Comparison of ENCODE assay signal across 11 mouse cellular contexts in genomic region chr11:50252166-50252565, GRCm38 (mm10). TPM values are rescaled to one million over a fixed set of nuclear protein-coding genes. Genes with fewer than 3 reads are reported as not detected.
DNase-seq lines count a peak whose midpoint lies in the region; ATAC-seq and TF ChIP-seq lines count a peak whose summit lies in the region.
"Had no signal": no experiment of that assay in that cellular context is flagged by ENCODE, and none has a peak within 500 bp of the region (broad histone marks: within the 10 kb centered on the region; RNA-seq: fewer than 3 reads in every experiment).

No protein-coding gene starts in this region.

- no peaks in the 10 kb centered on the region for H3K27me3 ChIP-seq in lung, embryonic 16.5 days (ENCODE audit: control insufficient read depth, insufficient read depth, low read depth, low read length)
- no peaks in the 10 kb centered on the region for H3K27me3 ChIP-seq in Patski
- no peaks in the 10 kb centered on the region for H3K27me3 ChIP-seq in embryonic facial prominence, embryonic 11.5 days (ENCODE audit: control insufficient read depth, insufficient read depth, low read length)
- no peaks in the 10 kb centered on the region for H3K27me3 ChIP-seq in limb, embryonic 11.5 days (ENCODE audit: control insufficient read depth, insufficient read depth, low read length)
- H3K27me3 ChIP-seq: embryonic facial prominence, embryonic 15.5 days had no signal

- peak; percentile 29; the same call in 1 of the 2 replicates for ATAC-seq in lung, embryonic 16.5 days (ENCODE audit: low read depth)
- peak; percentile 83 for ATAC-seq in Patski
- ATAC-seq in embryonic facial prominence, embryonic 11.5 days (replicated peaks; ENCODE audit: insufficient number of reproducible peaks, low FRiP score, low TSS enrichment, low read depth), result 0 out of 2 replicates have a peak, but pooled peaks have one; percentile 19
- ATAC-seq in limb, embryonic 11.5 days (ENCODE audit: insufficient number of reproducible peaks, low FRiP score, low TSS enrichment, low read depth), result no peak

- CTCF ChIA-PET in Patski (lab: Charles Lee), result interaction anchor here (0.9 to 1.0 kb wide), 2 partner anchors 21 to 36 kb away, joined by 3 read pairs; no protein-coding TSS in a partner anchor

- WGBS in lung, embryonic 16.5 days, result 43% methylated on average over 3 of the region's 3 CpGs
- 21% methylated on average over 3 of the region's 3 CpGs for WGBS in embryonic facial prominence, embryonic 11.5 days
- whole genome bisulfite sequencing in limb, embryonic 11.5 days, result 42% methylated on average over 3 of the region's 3 CpGs

- H3K9me3 ChIP-seq in lung, embryonic 16.5 days (ENCODE audit: control insufficient read depth, low read length), result no peaks in the 10 kb centered on the region
- no peaks in the 10 kb centered on the region for H3K9me3 ChIP-seq in embryonic facial prominence, embryonic 11.5 days (replicated peaks; ENCODE audit: control insufficient read depth, low read length)
- H3K9me3 ChIP-seq in limb, embryonic 11.5 days (ENCODE audit: control insufficient read depth, low read length), result no peaks in the 10 kb centered on the region
- H3K9me3 ChIP-seq: embryonic facial prominence, embryonic 15.5 days had no signal

- no peak overlapping the region for H3K27ac ChIP-seq in lung, embryonic 16.5 days (ENCODE audit: low read length)
- H3K27ac ChIP-seq in embryonic facial prominence, embryonic 11.5 days (replicated peaks; ENCODE audit: low read depth, low read length), result 0 out of 2 replicates have a peak overlapping the region, but pooled peaks have one; percentile 22
- 0 out of 2 replicates have a peak overlapping the region, but pooled peaks have one; percentile 26 for H3K27ac ChIP-seq in limb, embryonic 11.5 days (replicated peaks; ENCODE audit: low read depth, low read length)
- H3K27ac ChIP-seq: embryonic facial prominence, embryonic 15.5 days had no signal

- DNase-seq in lung, postnatal 14 days, result no peak
- peak; percentile 66 for DNase-seq in Patski (ENCODE audit: low read depth, low spot score)
- DNase-seq in embryonic facial prominence, embryonic 11.5 days (ENCODE audit: low spot score), result peak; percentile 50
- DNase-seq in limb, embryonic 11.5 days (ENCODE audit: low spot score), result peak; percentile 33
- DNase-seq in natural killer cell, adult 2 months (ENCODE audit: low spot score in 2 of 2), result no peak
- DNase-seq in cerebellum, adult 9-11 months, result no peak
- DNase-seq in adrenal gland, postnatal 25 days, result no peak
- DNase-seq: adrenal gland, adult 8-10 months; right cerebral cortex, postnatal 4 days had no signal

- in situ Hi-C loops in Patski (cut with MboI; ENCODE audit: low pct_unique_long_range_greater_than_20kb), result no loop called here

- peaks cover 7% of the 10 kb centered on the region; the same call in 1 of the 2 replicates for H3K36me3 ChIP-seq in lung, embryonic 16.5 days (ENCODE audit: control insufficient read depth, insufficient read depth, low read length)
- no peaks in the 10 kb centered on the region; the same call in 1 of the 2 replicates for H3K36me3 ChIP-seq in embryonic facial prominence, embryonic 11.5 days (replicated peaks; ENCODE audit: control insufficient read depth, insufficient read depth, low read depth, low read length)
- peaks cover 6% of the 10 kb centered on the region for H3K36me3 ChIP-seq in limb, embryonic 11.5 days (ENCODE audit: control insufficient read depth, insufficient read depth, low read length)

- H3K4me1 ChIP-seq in lung, embryonic 16.5 days (replicated peaks; ENCODE audit: control insufficient read depth, insufficient read depth, low read length), result peaks cover 6% of the 10 kb centered on the region
- H3K4me1 ChIP-seq in embryonic facial prominence, embryonic 11.5 days (ENCODE audit: control insufficient read depth, insufficient read depth, low read length), result peaks cover 3% of the 10 kb centered on the region
- H3K4me1 ChIP-seq in limb, embryonic 11.5 days (ENCODE audit: control insufficient read depth, insufficient read depth, low read length), result no peaks in the 10 kb centered on the region

- TF ChIP-seq CTCF in Patski (IDR thresholded peaks at IDR 0.05), result no peak

- no peak overlapping the region for H3K4me2 ChIP-seq in lung, embryonic 16.5 days (ENCODE audit: low read depth, low read length)
- no peak overlapping the region for H3K4me2 ChIP-seq in embryonic facial prominence, embryonic 11.5 days (ENCODE audit: low read depth, low read length)
- H3K4me2 ChIP-seq in limb, embryonic 11.5 days (ENCODE audit: low read depth, severe bottlenecking), result no peak overlapping the region
- H3K4me2 ChIP-seq: embryonic facial prominence, embryonic 15.5 days had no signal

- POLR2A ChIA-PET in Patski (lab: Charles Lee), result interaction anchor here (0.7 to 1.2 kb wide), 3 partner anchors 9 to 42 kb away, joined by 3 read pairs; partner anchors contain the start of genes Mgat4b and Sqstm1

- H3K9ac ChIP-seq in lung, embryonic 16.5 days (ENCODE audit: low read length), result no peak overlapping the region
- peak overlapping the region; percentile 32; the same call in 1 of the 2 replicates for H3K9ac ChIP-seq in embryonic facial prominence, embryonic 11.5 days (replicated peaks; ENCODE audit: low read length)
- H3K9ac ChIP-seq in limb, embryonic 11.5 days (ENCODE audit: low read length), result no peak overlapping the region
- H3K9ac ChIP-seq: embryonic facial prominence, embryonic 15.5 days had no signal

- no peak overlapping the region for H3K4me3 ChIP-seq in lung, embryonic 16.5 days (ENCODE audit: low read length)
- H3K4me3 ChIP-seq in embryonic facial prominence, embryonic 11.5 days (ENCODE audit: low read depth, low read length), result no peak overlapping the region
- no peak overlapping the region for H3K4me3 ChIP-seq in limb, embryonic 11.5 days (ENCODE audit: low read depth, low read length)
- H3K4me3 ChIP-seq: embryonic facial prominence, embryonic 15.5 days had no signal

RNA-seq across cellular contexts. Expression of gene Ltc4s, which starts 13.8 kb away (rescaled TPM):
- polyA plus RNA-seq in lung, embryonic 16.5 days (2015; fragmentation: Nextera tagmentation; extraction: Ambion mirVana), result 2.7 and 3.6 TPM in 2 replicates
- polyA plus RNA-seq in Patski (2021), result not detected
- polyA plus RNA-seq in embryonic facial prominence, embryonic 11.5 days (2014; fragmentation: Nextera tagmentation; extraction: Ambion mirVana), result 0.36 and 0.57 TPM in 2 replicates
- 0.57 TPM in 1 of 2 replicates, not detected in the other for polyA plus RNA-seq in limb, embryonic 11.5 days (2014; fragmentation: Nextera tagmentation; extraction: Ambion mirVana)
- total RNA-seq in adrenal gland, postnatal 25 days (2021), result 6.2 and 7.5 TPM in 2 replicates

RNA-seq across cellular contexts. Expression of gene Maml1, which starts 39.9 kb away (rescaled TPM):
- 5.2 and 5.9 TPM in 2 replicates for polyA plus RNA-seq in lung, embryonic 16.5 days (2015; fragmentation: Nextera tagmentation; extraction: Ambion mirVana)
- polyA plus RNA-seq in Patski (2021), result 21.5 TPM
- 10.8 and 11.9 TPM in 2 replicates for polyA plus RNA-seq in embryonic facial prominence, embryonic 11.5 days (2014; fragmentation: Nextera tagmentation; extraction: Ambion mirVana)
- polyA plus RNA-seq in limb, embryonic 11.5 days (2014; fragmentation: Nextera tagmentation; extraction: Ambion mirVana), result 14.4 and 14.6 TPM in 2 replicates
- 28.4 and 29.5 TPM in 2 replicates for total RNA-seq in adrenal gland, postnatal 25 days (2021)

RNA-seq across cellular contexts. Expression of gene Mgat4b, which starts 41.5 kb away (rescaled TPM):
- 5.8 and 7.3 TPM in 2 replicates for polyA plus RNA-seq in lung, embryonic 16.5 days (2015; fragmentation: Nextera tagmentation; extraction: Ambion mirVana)
- polyA plus RNA-seq in Patski (2021), result 200 TPM
- polyA plus RNA-seq in embryonic facial prominence, embryonic 11.5 days (2014; fragmentation: Nextera tagmentation; extraction: Ambion mirVana), result 19.5 and 21.1 TPM in 2 replicates
- 18.4 and 22.1 TPM in 2 replicates for polyA plus RNA-seq in limb, embryonic 11.5 days (2014; fragmentation: Nextera tagmentation; extraction: Ambion mirVana)
- 138 and 161 TPM in 2 replicates for total RNA-seq in adrenal gland, postnatal 25 days (2021)

RNA-seq across cellular contexts. Expression of gene Sqstm1, which starts 41.5 kb away (rescaled TPM):
- polyA plus RNA-seq in lung, embryonic 16.5 days (2015; fragmentation: Nextera tagmentation; extraction: Ambion mirVana), result 257 and 295 TPM in 2 replicates
- polyA plus RNA-seq in Patski (2021), result 530 TPM
- polyA plus RNA-seq in embryonic facial prominence, embryonic 11.5 days (2014; fragmentation: Nextera tagmentation; extraction: Ambion mirVana), result 135 and 142 TPM in 2 replicates
- 133 and 136 TPM in 2 replicates for polyA plus RNA-seq in limb, embryonic 11.5 days (2014; fragmentation: Nextera tagmentation; extraction: Ambion mirVana)
- 784 and 1,020 TPM in 2 replicates for total RNA-seq in adrenal gland, postnatal 25 days (2021)

Comparison
In these comparisons a context has a peak if more than half of its experiments do, and no peak if none do; other contexts are left out.
1. DNase-seq: peak in Patski (single experiment), embryonic facial prominence, embryonic 11.5 days (single experiment) and limb, embryonic 11.5 days (single experiment); none in lung, postnatal 14 days (single experiment), natural killer cell, adult 2 months (0 of 2), cerebellum, adult 9-11 months (single experiment) and adrenal gland, postnatal 25 days (single experiment).